In the genomic region with DNA sequence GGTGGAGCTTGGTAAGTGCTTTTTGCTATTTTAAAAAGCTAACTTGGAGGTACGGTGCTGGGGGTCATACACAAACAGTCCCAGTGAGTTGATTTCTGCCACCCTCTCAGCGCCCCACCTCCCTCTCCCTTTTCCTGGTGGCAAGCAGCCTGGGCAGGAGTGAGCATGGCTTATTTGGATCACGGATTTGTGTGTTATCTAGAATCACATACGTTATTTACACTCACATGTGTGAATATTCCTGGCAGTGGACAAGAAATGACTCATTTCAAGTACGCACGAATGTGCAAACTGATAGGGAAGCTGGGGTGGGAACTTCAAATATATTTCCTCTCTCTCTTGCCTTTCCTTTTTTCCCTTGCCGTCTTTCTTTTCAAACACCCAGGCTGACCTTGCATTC, we compare ENCODE assay signal across 30 mouse cellular contexts.
DNase-seq lines count a peak whose midpoint lies in the region; ATAC-seq and TF ChIP-seq lines count a peak whose summit lies in the region.
"Had no signal": no experiment of that assay in that cellular context is flagged by ENCODE, and none has a peak within 500 bp of the region (broad histone marks: within the 10 kb centered on the region; RNA-seq: fewer than 3 reads in every experiment).

No protein-coding gene starts in this region.

- peak overlapping the region; percentile 43 for H3K4me2 ChIP-seq in heart, embryonic 15.5 days
- no peak overlapping the region; the same call in 1 of the 2 replicates for H3K4me2 ChIP-seq in lung, postnatal 0 days (replicated peaks; ENCODE audit: low read depth, low read length)
- no peak overlapping the region for H3K4me2 ChIP-seq in stomach, embryonic 15.5 days
- H3K4me2 ChIP-seq: embryonic facial prominence, embryonic 13.5 days; hindbrain, embryonic 15.5 days; kidney, embryonic 15.5 days; lung, embryonic 15.5 days; midbrain, embryonic 12.5 days; neural tube, embryonic 12.5 days had no signal

- 23% methylated on average over 7 of the region's 7 CpGs for WGBS in heart, embryonic 10.5 days
- 8% methylated on average over 7 of the region's 7 CpGs for WGBS in heart, embryonic 15.5 days
- 18% methylated on average over 7 of the region's 7 CpGs for WGBS in lung, postnatal 0 days
- 41% methylated on average over 7 of the region's 7 CpGs for WGBS in stomach, embryonic 15.5 days

- no peaks in the 10 kb centered on the region for H3K9me3 ChIP-seq in heart, embryonic 10.5 days
- H3K9me3 ChIP-seq in heart, embryonic 15.5 days (replicated peaks), result no peaks in the 10 kb centered on the region
- no peaks in the 10 kb centered on the region for H3K9me3 ChIP-seq in lung, postnatal 0 days (ENCODE audit: low read length)
- H3K9me3 ChIP-seq in stomach, embryonic 15.5 days, result no peaks in the 10 kb centered on the region
- H3K9me3 ChIP-seq: embryonic facial prominence, embryonic 13.5 days; forebrain, embryonic 10.5 days; hindbrain, embryonic 10.5 days; hindbrain, embryonic 15.5 days; kidney, embryonic 15.5 days; lung, embryonic 15.5 days; midbrain, embryonic 12.5 days; neural tube, embryonic 12.5 days had no signal

- peak overlapping the region; percentile 25 for H3K4me3 ChIP-seq in heart, embryonic 10.5 days
- H3K4me3 ChIP-seq in heart, embryonic 15.5 days, result peak overlapping the region; percentile 11; the same call in 1 of the 2 replicates
- H3K4me3 ChIP-seq in lung, postnatal 0 days (ENCODE audit: low read depth, low read length), result no peak overlapping the region
- H3K4me3 ChIP-seq in stomach, embryonic 15.5 days (replicated peaks), result no peak overlapping the region
- H3K4me3 ChIP-seq: embryonic facial prominence, embryonic 13.5 days; forebrain, embryonic 10.5 days; hindbrain, embryonic 10.5 days; hindbrain, embryonic 15.5 days; kidney, embryonic 15.5 days; lung, embryonic 15.5 days; midbrain, embryonic 12.5 days; myocyte; neural tube, embryonic 12.5 days had no signal

- H3K4me1 ChIP-seq in heart, embryonic 10.5 days, result peaks cover 15% of the 10 kb centered on the region
- peaks cover 9% of the 10 kb centered on the region for H3K4me1 ChIP-seq in heart, embryonic 15.5 days (replicated peaks)
- peaks cover 2% of the 10 kb centered on the region; the same call in 1 of the 2 replicates for H3K4me1 ChIP-seq in lung, postnatal 0 days (ENCODE audit: insufficient read depth, low read depth, low read length)
- no peaks in the 10 kb centered on the region for H3K4me1 ChIP-seq in stomach, embryonic 15.5 days
- H3K4me1 ChIP-seq: forebrain, embryonic 10.5 days; hindbrain, embryonic 10.5 days; hindbrain, embryonic 15.5 days; midbrain, embryonic 12.5 days; neural tube, embryonic 12.5 days had no signal

- TF ChIP-seq EP300 in lung, postnatal 0 days (IDR thresholded peaks at IDR 0.05), result peak; percentile 87

- no peak for ATAC-seq in heart, embryonic 15.5 days (replicated peaks; ENCODE audit: insufficient number of reproducible peaks, insufficient read depth, low FRiP score, low read depth)
- peak; percentile 35; the same call in 1 of the 2 replicates for ATAC-seq in lung, postnatal 0 days
- ATAC-seq in stomach, embryonic 15.5 days (ENCODE audit: insufficient read depth, low FRiP score, low read depth), result peak; percentile 72
- ATAC-seq: forebrain, postnatal 0 days; inflammation-experienced regulatory T-cells, adult 6 months; Patski had no signal

- TF ChIP-seq CTCF in lung, postnatal 0 days (IDR thresholded peaks at IDR 0.05), result no peak

- peak overlapping the region; percentile 12; the same call in 1 of the 2 replicates for H3K27ac ChIP-seq in heart, embryonic 10.5 days
- H3K27ac ChIP-seq in heart, embryonic 15.5 days, result peak overlapping the region; percentile 33
- H3K27ac ChIP-seq in lung, postnatal 0 days (ENCODE audit: low read length), result no peak overlapping the region
- peak overlapping the region; percentile 16; the same call in 1 of the 2 replicates for H3K27ac ChIP-seq in stomach, embryonic 15.5 days
- H3K27ac ChIP-seq: embryonic facial prominence, embryonic 13.5 days; forebrain, embryonic 10.5 days; hindbrain, embryonic 10.5 days; hindbrain, embryonic 15.5 days; kidney, embryonic 15.5 days; liver, embryonic 14.5 days; lung, embryonic 15.5 days; midbrain, embryonic 12.5 days; neural tube, embryonic 12.5 days had no signal

- no peaks in the 10 kb centered on the region for H3K36me3 ChIP-seq in heart, embryonic 10.5 days
- no peaks in the 10 kb centered on the region for H3K36me3 ChIP-seq in heart, embryonic 15.5 days
- H3K36me3 ChIP-seq in lung, postnatal 0 days (ENCODE audit: insufficient read depth, low read length), result no peaks in the 10 kb centered on the region
- H3K36me3 ChIP-seq in stomach, embryonic 15.5 days, result no peaks in the 10 kb centered on the region
- H3K36me3 ChIP-seq: embryonic facial prominence, embryonic 13.5 days; forebrain, embryonic 10.5 days; hindbrain, embryonic 10.5 days; hindbrain, embryonic 15.5 days; kidney, embryonic 15.5 days; lung, embryonic 15.5 days; midbrain, embryonic 12.5 days; neural tube, embryonic 12.5 days had no signal

- DNase-seq in heart, embryonic 10.5 days (ENCODE audit: low spot score), result no peak
- no peak for DNase-seq in heart, adult 18-20 months
- DNase-seq in heart, adult 8-10 months (ENCODE audit: low spot score), result no peak
- DNase-seq in lung, postnatal 0 days (ENCODE audit: low spot score), result peak; percentile 44
- DNase-seq in lung, postnatal 10 days, result no peak
- no peak for DNase-seq in gastrocnemius, postnatal 4 days (ENCODE audit: low spot score in 2 of 2)
- DNase-seq: adrenal gland, postnatal 14 days; cerebellum, adult 11-12 months; cerebellum, postnatal 10 days; forebrain, postnatal 0 days; kidney, adult 11 months; kidney, postnatal 25 days; liver; right cerebral cortex, adult 18-20 months; spleen, adult 18-20 months; thymus, postnatal 14 days had no signal

- no peaks in the 10 kb centered on the region for H3K27me3 ChIP-seq in heart, embryonic 10.5 days (ENCODE audit: insufficient read depth, poor library complexity, severe bottlenecking)
- no peaks in the 10 kb centered on the region for H3K27me3 ChIP-seq in heart, embryonic 15.5 days
- no peaks in the 10 kb centered on the region for H3K27me3 ChIP-seq in lung, postnatal 0 days (replicated peaks; ENCODE audit: insufficient read depth, low read length)
- no peaks in the 10 kb centered on the region for H3K27me3 ChIP-seq in stomach, embryonic 15.5 days (replicated peaks)
- H3K27me3 ChIP-seq: embryonic facial prominence, embryonic 13.5 days; hindbrain, embryonic 15.5 days; kidney, embryonic 15.5 days; lung, embryonic 15.5 days; midbrain, embryonic 12.5 days; neural tube, embryonic 12.5 days; Patski had no signal

- no peak overlapping the region for H3K9ac ChIP-seq in heart, embryonic 15.5 days
- no peak overlapping the region for H3K9ac ChIP-seq in lung, postnatal 0 days (replicated peaks; ENCODE audit: low read depth)
- H3K9ac ChIP-seq in stomach, embryonic 15.5 days, result no peak overlapping the region
- H3K9ac ChIP-seq: embryonic facial prominence, embryonic 13.5 days; forebrain, postnatal 0 days; hindbrain, embryonic 15.5 days; kidney, embryonic 15.5 days; liver, embryonic 14.5 days; lung, embryonic 15.5 days; midbrain, embryonic 12.5 days; neural tube, embryonic 12.5 days had no signal

Comparison
In these comparisons a context has a peak if more than half of its experiments do, and no peak if none do; other contexts are left out.
1. H3K4me3 ChIP-seq: peak in heart, embryonic 10.5 days (single experiment) and heart, embryonic 15.5 days (single experiment); none in lung, postnatal 0 days (single experiment) and stomach, embryonic 15.5 days (single experiment).